ENCODE assay signal across 7 mouse cellular contexts in the genomic region with DNA sequence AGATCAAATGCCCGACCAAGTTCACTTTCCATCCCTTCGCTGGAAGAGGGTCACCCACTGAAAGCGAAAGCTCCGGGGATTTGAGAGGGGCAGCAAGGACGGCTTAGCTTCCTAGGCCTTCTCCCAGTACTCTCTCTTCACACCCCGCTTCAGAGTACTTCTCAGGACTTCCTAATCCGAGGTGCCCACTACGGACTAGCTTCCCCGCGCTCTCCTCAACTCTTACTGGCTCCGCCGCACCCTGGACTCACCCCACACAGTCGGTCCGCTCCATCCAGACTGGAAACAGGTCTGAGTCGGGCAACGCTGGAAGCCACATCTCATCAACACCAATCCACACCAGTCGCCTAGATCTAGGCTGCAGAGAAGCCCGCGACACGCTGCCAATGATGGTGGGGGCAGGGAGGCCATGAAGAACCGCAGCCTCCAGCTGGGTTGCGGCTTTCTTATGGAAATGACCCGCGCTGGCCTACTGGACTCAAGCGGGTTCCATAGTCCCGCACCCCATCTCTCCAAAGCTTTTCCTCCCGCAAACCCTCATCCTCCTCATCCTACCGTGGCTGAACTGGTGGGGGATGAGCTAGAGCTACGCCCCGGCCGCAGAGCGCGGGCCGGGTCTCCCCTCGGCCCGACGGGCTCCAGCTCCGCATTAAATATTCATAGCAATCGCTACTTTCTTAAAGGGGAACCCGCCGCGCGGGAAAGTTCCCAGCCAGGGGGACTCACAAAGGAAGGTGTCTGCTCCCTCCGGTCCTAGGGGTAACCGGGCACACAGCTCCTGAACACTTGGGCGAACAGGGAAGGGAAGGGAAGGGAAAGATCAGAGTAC. TPM values are rescaled to one million over a fixed set of nuclear protein-coding genes. Genes with fewer than 3 reads are reported as not detected.
DNase-seq lines count a peak whose midpoint lies in the region; ATAC-seq and TF ChIP-seq lines count a peak whose summit lies in the region.

No protein-coding gene starts in this region.

- no peak for DNase-seq in liver, adult 2 months (ENCODE audit: extremely low read depth, low read depth, low spot score)
- DNase-seq in liver = no peak
- peak; percentile 66 for DNase-seq in embryo, embryonic 10 days (ENCODE audit: low spot score)
- peak; percentile 37 to 48 for DNase-seq in frontal cortex, postnatal 10 days (ENCODE audit: low spot score in 2 of 2)
- peak; percentile 53 for DNase-seq in kidney, postnatal 14 days

- ATAC-seq in neural tube, embryonic 12.5 days (ENCODE audit: low FRiP score, low read depth) = peak; percentile 65
- no peak for ATAC-seq in monocyte, adult 5-6 weeks (replicated peaks; ENCODE audit: insufficient number of reproducible peaks, low FRiP score, low TSS enrichment, poor library complexity, severe bottlenecking)

- peaks cover 30% of the 10 kb centered on the region for H3K27me3 ChIP-seq in liver, adult 2 months (ENCODE audit: control insufficient read depth, insufficient read depth, low read length)
- H3K27me3 ChIP-seq in neural tube, embryonic 12.5 days (replicated peaks) = peaks cover 18% of the 10 kb centered on the region

- peaks cover 5% of the 10 kb centered on the region for H3K4me1 ChIP-seq in liver, adult 2 months (ENCODE audit: control insufficient read depth, insufficient read depth, low read length)
- H3K4me1 ChIP-seq in neural tube, embryonic 12.5 days = peaks cover 39% of the 10 kb centered on the region

- no peaks in the 10 kb centered on the region for H3K9me3 ChIP-seq in neural tube, embryonic 12.5 days

- WGBS in liver, adult 2 months = 2% methylated on average over 46 of the region's 46 CpGs
- under 1% methylated on average over 46 of the region's 46 CpGs for WGBS in neural tube, embryonic 12.5 days

- no peaks in the 10 kb centered on the region for H3K79me2 ChIP-seq in liver, adult 2 months (ENCODE audit: control insufficient read depth, insufficient read depth, low read length)

- H3K4me2 ChIP-seq in neural tube, embryonic 12.5 days (replicated peaks) = peak overlapping the region; percentile 72

- TF ChIP-seq CTCF in liver, adult 2 months (IDR thresholded peaks at IDR 0.05; ENCODE audit: low read depth, low read length) = no peak

- H3K27ac ChIP-seq in liver, adult 2 months (replicated peaks; ENCODE audit: insufficient read depth, low read depth, low read length) = no peak overlapping the region
- peak overlapping the region; percentile 72 for H3K27ac ChIP-seq in neural tube, embryonic 12.5 days

- H3K36me3 ChIP-seq in liver, adult 2 months (ENCODE audit: control insufficient read depth, insufficient read depth, low read length) = no peaks in the 10 kb centered on the region
- no peaks in the 10 kb centered on the region for H3K36me3 ChIP-seq in neural tube, embryonic 12.5 days

- H3K4me3 ChIP-seq in liver, adult 2 months (ENCODE audit: insufficient read depth, low read depth, low read length) = peak overlapping the region; percentile 35; the same call in 1 of the 2 replicates
- H3K4me3 ChIP-seq in neural tube, embryonic 12.5 days = peak overlapping the region; percentile 54

- no peak for TF ChIP-seq POLR2A in liver, adult 2 months (IDR thresholded peaks at IDR 0.05; ENCODE audit: extremely low read depth, insufficient read depth, low read length)

- H3K9ac ChIP-seq in liver, adult 2 months (ENCODE audit: low read depth, low read length) = no peak overlapping the region
- H3K9ac ChIP-seq in neural tube, embryonic 12.5 days = peak overlapping the region; percentile 76

RNA-seq across cellular contexts. Expression of gene Pou3f3, which starts 17.8 kb away (rescaled TPM):
- under 0.01 TPM in 1 of 2 replicates, not detected in the other for total RNA-seq in liver, adult 2 months (2014; rRNA removed)
- polyA plus RNA-seq in liver, adult 2 months (2012; rRNA removed) = not detected in 2 replicates
- 17.2 and 17.8 TPM in 2 replicates for polyA plus RNA-seq in neural tube, embryonic 12.5 days (2016; fragmentation: Nextera tagmentation; extraction: Ambion mirVana)
- total RNA-seq in monocyte, adult 5-6 weeks (2017) = not detected in 3 replicates

Comparison
In these comparisons a context has a peak if more than half of its experiments do, and no peak if none do; other contexts are left out.
1. DNase-seq: peak in embryo, embryonic 10 days (single experiment), frontal cortex, postnatal 10 days (2 of 2) and kidney, postnatal 14 days (single experiment); none in liver, adult 2 months (single experiment) and liver (single experiment).